Mouse (Mus musculus): ENCODE data around the gene Inhbe.

Gene Inhbe

DNA sequence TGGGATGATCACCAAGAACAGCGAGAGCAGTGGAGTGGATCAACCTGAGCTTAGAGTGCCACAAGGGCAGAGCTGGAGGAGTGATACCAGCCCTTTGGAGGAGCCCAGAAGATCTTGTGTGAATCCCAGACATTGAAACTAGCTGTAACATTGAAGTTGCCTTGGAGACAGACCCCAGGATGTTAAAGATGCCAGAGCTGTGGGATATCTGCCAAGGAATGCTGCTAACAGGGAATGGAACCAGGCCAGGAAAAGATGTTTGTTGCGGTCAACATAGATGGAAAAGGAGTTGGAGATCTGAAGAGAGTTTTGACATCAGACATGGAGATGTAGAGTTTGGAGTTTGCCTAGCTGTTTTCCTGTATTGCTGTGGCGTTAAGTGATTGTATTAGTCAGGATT is 8.0 kb downstream of the Inhbe start:
- no peak for DNase-seq (ENCODE audit: low spot score in 2 of 2)

DNA sequence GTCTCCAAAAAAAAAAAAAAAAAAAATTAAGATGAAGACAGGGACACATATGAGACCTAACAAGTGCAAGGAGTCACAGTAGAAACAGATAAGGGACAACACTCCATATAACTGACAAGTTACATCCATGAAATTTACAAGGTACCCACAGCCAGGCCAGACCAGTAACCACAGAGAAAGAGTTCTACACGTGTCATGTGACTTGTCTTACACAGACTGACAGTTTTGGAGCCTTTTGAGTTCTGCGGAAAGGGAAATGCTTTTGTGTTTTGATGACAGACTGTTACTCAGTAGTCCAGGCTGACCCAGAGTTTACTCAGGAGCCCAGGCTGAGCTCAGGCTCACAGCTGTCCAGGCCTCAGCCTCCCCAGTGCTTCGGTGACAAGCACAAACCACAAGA is 11.2 kb downstream of the Inhbe start:
- no peak for DNase-seq (ENCODE audit: low spot score in 2 of 2)

DNA sequence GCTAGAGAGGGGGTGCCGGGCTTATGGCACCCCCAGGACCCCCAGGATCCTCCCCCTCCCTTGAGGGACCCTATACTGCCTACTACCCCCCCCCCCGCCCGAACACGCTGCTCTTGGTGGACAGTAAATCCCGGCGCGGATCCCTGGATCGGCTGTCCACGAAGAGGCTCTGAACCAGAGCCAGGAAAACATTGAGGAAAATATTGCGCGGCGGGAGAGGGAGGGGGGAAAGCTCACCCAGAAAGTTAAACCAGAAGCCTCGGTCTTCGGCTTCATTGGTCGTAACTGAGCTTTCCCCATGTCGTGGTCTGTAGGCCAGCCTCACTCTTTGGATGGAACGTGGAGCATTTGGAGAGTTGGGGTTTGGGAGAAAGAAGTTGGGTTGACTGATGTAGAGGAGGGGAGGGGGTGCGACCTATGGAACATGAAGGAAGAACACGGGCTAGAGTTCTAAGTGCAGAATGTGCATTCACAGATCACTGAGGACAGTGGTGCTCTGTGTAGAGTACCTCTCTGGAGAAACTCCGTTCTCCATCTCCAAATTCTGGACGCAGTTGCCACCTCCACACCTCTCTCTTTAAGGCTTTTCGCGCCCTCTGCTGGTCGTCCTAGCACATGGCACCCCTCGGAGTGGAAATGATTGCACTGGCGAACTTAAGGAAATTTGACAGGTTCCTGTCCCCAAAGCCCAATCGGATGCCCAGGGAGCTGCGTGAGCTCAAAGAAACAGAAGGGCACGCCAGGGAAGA is 12.1 kb downstream of the Inhbe start, which contains the start of gene Gli1:
TSS of gene Gli1 (minus strand) at position 84 of the 749 bp plus-strand sequence.
- DNase-seq (ENCODE audit: low spot score in 2 of 2): peak; percentile 76 to 87

DNA sequence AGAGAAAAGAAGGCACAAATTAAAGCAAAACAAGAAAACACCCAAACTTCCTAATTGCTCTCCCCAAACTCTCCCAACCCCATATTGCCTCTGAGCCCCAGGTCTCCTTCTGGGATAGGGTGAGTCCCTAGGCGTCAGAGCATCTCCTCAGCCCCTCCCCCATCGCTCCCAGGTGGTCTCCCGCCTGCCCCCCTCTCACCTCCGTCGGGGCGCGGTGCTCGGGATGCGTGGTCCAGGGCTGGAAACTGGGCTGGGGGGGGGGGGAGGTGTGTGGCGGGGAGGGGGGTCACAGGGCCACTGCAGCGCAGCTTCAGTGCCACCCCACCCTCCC is 12.9 kb downstream of the Inhbe start:
- no peak for DNase-seq (ENCODE audit: low spot score in 2 of 2)

DNA sequence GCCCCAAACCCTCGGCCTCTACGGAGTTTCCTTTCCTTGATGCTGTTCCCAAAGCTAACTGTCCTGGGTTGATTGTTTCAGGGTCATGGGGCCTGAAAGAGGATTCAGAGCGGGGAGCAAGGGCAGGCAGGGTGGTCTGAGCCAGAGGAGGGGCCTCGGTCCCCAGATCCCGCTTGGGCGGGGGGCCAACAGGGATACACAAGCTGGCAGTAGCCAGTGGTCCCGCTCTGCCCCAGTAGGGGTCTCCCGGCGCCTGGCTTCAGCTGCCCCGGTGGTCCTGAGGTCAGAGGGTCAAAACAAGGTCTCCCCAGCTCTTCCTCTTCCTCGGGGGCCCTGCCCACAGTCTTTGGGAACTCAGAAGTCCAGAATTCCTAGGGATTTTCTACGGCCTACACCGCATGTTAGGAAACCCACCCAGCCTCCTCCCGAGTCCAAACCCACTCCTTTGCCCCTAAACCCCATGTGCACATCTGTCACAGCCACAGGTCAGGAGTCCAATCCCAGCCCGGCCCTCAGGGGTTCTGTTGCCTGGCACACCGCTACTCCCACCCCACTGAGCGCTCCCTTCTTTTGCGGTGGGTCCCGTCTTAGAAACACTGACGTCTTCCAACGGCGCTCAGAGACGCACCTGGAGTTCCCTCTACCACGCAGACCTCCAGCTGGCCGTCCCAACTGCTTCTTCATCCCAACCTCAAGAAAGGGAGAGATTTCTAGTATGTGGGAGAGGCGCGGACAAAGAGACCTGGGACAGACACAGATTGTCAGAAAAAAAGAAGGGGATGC is 13.4 kb downstream of the Inhbe start:
- no peak for DNase-seq (ENCODE audit: low spot score in 2 of 2)

DNA sequence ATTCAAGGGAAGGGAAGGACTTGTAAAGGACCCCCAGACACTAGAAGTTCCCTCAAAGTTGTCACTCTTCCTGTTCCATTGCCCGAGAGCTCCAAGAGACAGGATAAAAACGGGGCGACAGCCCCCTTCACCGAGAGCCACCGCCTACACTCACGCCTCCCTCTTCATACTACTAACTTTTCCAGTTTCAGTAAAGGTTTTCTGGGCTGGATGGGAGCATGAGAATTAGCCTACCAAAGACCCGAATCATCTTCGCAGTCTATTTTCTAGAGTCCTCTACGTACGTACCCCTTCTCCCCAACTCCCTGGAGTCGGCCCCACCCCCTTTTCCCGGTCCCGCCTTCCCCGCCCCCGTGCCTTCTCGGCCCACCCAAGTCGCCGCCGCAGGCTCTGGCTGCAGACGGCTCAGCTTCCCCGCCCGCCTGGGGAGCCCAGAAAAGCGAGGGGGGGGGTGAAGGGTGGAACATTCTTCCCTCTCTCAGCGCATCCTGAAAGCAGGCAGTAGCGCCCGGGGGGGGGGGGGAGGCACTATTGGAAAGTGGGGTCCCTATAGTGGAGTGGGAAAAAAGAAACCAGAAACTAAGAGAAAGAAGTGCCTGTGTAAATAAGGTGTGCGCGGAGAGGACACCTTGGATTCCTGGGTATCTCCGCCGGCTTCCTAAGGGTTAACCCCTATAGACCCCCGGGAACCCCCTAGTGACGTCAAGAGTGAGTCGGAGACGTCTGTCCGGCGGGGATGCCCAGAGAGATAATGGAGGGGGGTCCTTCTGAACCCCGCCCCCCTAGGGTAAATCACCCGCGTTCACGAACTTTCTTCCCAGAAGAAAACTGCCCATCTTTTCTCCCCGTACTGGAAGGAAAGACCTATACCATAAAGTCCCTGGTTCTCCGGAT is 14.3 kb downstream of the Inhbe start:
- DNase-seq (ENCODE audit: low spot score in 2 of 2): no peak

DNA sequence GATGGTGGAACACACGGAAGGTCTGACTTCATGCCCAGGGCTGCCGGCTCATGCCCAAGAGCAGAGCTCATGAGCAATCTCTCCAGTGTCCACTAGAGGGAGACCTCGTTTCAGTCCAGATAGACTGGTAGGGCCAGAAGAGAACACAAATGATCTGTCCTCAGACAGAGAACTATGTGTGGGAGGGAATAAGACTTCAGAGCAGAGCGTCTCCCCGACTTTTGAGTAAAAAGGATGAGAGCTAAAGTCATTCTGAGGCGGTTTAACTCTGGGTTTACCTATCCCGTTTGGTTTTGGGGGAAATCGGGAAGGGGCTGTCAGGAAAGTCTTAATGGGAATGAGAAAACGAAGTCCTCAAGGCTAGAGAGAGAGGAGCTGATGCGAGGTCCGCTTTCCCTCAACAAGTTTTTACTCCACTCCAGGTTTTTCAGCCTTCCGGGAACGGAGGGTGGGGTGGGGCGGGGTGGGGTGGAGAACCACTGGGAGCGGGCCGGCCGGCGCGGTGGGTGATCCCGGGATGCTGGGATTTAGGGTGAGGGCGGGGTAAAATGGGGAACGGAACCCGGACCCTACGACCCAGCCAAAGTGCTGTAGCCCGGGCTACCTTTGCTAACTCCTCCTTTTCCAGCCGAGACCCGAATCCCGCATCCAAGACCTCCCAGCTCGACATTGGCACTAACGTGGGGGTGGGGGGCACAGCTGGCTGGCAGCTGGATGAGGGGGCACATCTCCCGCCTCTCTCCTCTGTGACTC is 15.1 kb downstream of the Inhbe start:
- DNase-seq (ENCODE audit: low spot score in 2 of 2): peak; percentile 91 to 92

DNA sequence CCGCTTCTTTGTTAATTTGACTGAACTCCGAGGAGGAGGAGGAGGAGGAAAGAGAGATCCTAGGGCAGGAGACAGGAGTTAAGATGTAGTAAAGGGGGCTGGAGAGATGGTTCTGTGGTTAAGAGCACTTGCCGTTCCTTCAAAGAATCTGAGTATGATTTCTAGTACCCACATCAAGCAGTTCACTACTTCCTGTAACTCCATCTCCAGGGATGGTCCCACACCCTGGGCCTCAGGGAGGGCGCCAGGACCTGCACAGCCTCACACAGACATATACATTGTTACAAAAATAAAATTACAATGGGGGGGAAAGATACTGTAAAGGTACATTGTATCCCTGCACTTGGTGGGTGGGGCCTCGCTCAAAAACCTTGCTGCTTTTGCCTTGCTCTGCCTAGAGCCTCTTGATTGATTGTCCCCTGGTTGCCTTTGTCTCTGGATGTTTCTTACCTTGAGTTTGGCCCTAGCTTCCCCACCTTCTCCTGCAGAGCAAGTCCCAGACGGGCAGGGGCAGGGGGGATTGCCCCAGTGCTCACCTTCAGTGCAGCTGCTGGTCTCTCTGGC is 16.6 kb downstream of the Inhbe start:
- DNase-seq (ENCODE audit: low spot score in 2 of 2): no peak

DNA sequence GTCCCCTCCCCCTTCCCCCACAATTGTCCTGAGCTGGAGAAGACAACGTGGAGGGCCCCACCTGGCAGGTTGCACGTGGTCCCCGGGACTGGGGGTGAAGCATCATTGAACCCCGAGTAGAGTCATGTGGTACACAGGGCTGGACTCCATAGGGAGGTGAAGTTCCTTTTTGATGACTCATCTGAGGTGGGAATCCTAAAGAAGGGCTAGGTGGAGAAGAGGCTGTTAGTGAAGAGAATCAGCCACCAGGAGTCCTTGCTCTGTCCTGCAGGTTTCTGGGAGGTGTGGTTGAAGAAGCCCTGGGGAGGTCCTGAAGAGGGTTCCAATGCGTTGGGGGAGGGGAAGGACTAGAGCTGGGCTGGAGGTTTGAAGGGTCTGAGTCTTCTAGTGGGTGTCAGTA is 17.3 kb downstream of the Inhbe start:
- no peak for DNase-seq (ENCODE audit: low spot score in 2 of 2)

DNA sequence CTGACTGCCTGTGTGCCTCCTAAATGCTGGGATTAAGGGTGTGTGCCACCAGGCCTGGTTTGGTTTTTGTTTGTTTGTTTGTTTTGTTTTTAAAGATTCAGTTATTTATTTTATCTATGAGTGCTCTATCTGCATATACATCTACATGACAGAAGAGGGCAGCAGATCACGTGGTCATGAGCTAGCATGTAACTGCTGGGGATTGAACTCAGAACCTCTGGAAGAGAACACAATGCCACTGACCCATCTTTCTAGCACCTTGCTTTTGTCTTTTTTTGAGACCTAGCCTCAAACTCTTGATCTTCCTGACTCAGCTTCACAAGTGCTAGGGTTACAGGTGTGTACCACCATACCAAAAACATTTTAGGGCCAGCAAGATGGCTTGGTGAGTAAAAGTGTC is 18.9 kb downstream of the Inhbe start:
- DNase-seq (ENCODE audit: low spot score in 2 of 2): no peak

DNA sequence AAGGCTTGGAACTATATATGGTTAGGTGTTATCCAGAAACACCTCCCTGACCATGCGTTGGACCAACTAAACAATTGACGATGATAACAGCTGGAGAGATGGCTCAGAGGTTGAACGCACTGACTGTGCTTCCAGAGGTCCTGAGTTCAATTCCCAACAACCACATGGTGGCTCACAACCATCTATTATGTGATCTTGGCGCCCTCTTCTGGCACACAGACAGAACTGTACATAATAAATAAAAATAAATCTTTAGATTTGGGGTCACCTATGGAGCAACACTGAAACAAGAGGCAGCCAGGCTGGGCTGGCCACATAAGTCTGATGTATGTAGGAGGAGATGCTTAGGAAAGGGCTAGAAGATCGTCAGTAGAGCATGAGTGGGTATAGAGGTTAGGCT is 21.1 kb downstream of the Inhbe start:
- no peak for DNase-seq (ENCODE audit: low spot score in 2 of 2)

DNA sequence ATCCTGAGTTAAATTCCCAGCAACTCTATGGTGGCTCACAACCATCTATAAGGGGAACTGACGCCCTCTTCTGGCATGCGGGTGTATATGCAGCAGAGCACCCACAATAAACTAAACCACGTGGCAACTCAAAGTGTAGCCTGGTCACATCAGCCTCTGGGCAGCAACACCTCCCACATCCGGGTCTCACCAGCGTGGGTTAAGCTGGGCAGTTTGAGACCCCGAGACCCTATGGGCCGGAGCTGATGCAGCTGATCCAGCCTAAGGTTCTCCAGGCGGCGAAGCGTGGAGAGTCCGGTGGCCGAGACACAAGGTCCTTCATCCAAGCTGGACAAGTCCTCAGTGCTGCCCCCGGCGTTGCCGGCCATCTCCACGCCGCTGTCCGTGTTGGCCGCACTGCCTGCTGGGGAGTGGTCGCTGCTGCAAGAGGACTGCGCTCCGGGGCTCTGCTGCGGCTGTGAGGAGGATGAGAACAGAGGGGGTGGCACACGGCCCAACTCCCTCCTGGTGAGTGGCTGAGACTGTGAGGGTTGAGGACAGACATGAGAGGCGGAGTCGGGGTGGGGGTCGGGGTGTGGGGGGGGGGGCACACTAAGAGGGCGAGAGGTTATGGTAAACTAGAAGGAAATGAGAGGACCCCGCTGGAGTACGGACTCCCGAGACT is 21.9 kb downstream of the Inhbe start:
- no peak for DNase-seq (ENCODE audit: low spot score in 2 of 2)

DNA sequence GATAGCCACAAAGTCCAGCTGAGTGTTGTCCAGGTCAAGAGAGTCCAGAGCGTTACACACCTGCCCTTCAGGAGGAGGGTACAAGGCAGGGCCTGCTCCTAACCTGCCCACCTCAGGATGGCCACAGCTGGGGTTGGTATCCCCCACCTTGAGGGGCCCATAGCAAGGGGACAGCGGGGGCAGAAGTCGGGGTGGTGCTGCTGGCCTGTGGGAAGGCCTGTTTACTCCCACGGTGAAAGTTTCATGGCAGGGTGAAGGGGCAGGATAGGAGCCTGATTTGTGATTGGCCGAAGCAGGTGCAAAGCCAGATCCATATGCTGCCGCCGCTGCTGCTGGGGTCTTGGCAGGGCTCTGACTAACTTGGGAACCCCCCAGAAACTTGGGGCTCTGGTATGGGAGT is 24.0 kb downstream of the Inhbe start:
- DNase-seq (ENCODE audit: low spot score in 2 of 2): no peak

DNA sequence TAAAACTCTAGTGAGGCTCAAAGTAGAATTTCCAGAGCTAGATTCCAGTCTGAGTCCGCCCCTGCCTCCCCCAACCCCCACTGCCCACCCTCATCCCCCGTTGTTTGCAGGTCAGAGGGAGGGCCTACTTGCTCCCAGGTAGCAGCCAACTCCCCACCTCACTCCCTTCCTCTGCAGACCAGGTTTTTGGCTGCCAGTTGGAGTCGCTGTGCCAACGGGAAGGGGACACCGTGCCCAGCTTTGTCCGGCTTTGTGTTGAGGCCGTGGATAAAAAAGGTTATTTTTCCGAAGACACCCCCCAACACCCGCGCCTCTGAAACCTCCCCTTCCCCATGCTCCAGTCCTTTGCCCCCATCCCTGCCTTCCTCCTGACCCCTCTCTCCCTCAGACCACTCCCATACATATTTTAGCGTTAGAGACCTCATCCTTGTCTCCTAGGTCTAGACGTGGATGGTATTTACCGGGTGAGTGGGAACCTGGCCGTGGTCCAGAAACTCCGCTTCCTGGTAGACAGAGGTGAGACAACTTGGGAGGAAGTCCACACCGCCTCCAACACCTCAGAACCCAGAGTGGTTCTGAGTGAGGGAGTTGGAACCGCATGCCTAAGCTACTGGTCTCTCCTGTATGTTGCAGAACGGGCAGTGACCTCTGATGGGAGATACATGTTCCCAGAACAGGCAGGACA is 26.6 kb downstream of the Inhbe start:
- DNase-seq (ENCODE audit: low spot score in 2 of 2): peak in 1 of 2 experiments; percentile 26

DNA sequence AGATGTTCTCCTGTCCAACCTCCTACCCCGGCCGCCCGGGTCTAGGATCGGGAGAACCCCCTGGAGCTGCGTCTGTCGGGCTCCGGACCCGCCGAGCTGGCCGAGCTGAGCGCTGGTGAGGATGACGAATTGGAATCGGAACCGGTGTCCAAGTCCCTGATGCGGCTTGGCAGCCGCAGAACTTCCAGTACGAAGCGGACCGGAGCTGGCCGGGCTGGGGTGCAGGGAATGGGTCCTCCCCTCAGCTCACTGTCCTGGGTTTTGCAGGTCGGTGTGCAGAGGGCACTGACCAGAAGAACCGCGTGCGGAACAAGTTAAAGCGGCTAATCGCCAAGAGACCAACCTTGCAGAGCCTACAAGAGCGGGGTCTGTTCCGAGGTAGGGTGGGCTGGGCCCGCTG is 27.4 kb downstream of the Inhbe start:
- DNase-seq (ENCODE audit: low spot score in 2 of 2): no peak

DNA sequence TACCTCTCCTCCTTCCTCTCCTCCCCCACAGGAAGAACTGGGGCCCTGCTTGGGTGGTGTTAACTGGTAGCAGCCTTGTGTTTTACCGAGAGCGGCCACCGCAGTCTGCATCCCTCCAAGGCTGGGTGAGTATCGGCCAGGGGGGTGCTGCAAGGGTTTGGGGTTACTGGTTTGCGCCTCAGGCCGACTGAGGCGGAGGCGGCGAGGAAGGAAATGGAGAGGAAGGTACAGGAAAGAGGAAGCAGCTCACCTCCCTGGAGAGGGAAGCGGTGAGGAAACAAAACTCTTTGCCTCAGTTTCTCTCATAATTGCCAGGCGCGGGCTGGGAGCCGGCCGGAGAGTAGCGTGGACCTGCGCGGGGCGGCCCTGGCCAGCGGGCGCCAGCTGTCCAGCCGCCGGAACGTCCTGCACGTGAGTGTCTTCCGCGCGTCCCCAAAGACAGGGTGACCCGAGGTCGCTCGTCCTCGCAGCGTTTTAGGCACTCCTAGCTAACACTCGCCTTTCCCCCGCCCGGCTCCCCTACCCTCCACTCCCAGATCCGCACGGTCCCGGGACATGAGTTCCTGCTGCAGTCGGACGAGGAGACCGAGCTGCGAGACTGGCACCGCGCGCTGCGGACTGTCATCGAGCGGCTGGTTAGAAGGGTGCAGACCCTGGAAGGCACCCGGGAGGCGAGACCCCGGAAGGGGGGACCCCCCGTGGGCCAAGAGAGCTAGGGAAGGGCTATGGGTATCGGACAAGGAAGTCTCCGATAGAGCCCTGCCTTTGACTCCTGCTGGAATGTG is 28.0 kb downstream of the Inhbe start:
- DNase-seq (ENCODE audit: low spot score in 2 of 2): peak in 1 of 2 experiments; percentile 24

DNA sequence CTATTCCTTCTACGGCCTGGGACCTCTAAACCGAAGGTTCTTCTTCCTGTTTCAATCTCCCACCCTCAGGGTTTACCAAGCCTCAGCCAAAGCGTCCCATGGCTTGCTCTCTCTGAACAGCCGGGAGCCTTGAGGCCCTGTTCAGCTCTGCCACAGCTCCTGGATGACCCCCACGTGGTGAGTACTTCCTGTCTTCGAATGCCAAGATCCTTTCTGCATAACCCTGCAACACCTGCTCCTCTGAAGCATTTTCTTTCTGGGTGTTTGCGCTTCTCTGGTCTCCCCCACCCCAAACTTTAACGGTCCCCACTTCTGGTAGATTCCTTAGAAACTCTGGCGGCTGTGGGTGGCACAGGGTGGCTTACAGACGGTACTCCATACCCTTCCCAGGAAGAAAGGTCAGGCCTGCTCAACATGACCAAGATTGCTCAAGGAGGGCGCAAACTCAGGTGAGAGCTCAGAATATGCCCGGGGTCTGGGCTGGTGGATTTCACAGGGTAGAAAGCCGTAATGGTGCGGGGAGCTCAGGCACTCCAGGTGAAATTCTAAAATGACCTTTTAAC is 28.7 kb downstream of the Inhbe start:
- no peak for DNase-seq (ENCODE audit: low spot score in 2 of 2)

DNA sequence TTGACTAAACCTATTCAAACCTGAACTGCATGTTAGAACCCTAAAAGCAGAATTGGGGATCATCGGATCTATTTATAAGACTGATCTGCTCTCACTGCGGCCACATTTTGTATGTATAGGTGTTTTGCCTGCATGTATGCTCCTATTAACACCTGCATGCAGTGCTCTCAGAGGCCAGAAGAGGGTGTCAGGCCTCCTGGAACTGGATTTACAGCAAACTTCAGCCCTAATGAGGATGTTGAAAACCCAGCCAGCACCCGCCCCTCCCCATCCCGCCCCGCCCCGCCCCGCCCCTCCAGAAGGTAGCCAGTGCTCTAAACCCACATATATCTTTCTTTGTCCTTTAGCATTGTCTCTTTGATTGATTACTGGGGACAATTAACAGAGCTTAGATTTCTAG is 29.7 kb downstream of the Inhbe start:
- peak in 1 of 2 experiments; percentile 53 for DNase-seq (ENCODE audit: low spot score in 2 of 2)
